Mouse (Mus musculus) retina, embryonic 14.5 days (tissue): ENCODE results near the gene Rgs6.

Experiments used
- DNase-seq: peaks from one replicate; pipeline ENCODE4 v3.0.0-alpha.2; 2015; ENCODE audit warnings: low spot score

The Rgs6 gene

DNA sequence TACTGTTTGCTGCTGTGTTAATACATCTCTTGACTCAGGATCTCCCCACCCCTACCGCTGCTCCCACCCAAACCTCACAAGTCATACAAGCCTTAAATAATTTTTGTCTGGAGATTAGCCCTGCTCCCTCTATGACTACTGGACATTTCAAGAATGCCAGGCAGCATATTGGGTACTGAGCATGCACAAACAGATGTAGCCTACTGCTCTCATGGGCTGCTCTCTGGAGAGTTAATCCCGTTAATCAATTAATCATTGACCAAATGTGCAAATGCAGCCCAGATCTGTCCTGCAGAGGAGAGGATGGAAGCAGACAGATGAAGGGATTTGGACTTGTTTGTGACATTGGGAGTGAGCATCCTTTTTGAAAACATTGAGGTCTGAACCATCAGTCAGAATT is at the start of gene Rgs6:
TSS of gene Rgs6 (plus strand) at position 276 of the 400 bp plus-strand sequence.
- peak; percentile 44 for DNase-seq

DNA sequence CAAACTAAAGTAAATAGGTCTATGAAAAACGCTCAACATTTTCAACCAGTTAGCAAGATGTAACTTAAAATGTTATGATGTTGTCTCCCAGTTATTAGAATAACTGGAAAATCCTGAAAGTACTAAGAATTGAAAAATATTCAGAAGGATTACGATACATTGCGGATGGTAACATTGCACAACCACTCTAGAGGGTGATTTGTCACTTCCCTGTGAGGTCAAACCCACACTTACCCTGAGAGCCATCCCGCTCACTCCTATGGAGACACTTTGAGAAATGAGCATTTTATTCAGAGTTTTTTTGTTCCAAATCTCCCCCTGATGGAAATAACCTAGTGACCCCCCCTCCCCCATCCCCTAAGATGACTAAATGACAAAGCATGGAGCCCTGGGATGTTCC is 41.0 kb upstream of the Rgs6 start:
- no peak for DNase-seq

DNA sequence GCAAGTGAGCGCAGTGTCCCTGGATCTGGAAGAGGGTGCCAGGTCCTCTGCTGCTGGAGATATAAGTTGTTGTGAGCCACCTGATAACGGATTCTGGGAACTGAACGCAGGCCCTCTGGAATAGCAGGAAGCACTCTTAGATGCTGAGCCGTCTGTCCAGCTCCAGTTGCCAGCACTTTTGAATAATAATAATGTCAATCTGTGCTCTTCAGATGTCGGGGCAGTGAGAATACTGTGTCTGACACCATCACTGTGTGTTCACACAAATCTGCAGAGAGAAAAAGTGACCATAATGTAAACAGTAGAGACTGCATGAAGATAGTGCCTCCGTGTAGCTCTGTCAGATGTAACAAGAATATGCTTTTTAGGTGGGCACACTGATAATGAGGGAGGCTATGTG is 38.9 kb upstream of the Rgs6 start:
- no peak for DNase-seq

DNA sequence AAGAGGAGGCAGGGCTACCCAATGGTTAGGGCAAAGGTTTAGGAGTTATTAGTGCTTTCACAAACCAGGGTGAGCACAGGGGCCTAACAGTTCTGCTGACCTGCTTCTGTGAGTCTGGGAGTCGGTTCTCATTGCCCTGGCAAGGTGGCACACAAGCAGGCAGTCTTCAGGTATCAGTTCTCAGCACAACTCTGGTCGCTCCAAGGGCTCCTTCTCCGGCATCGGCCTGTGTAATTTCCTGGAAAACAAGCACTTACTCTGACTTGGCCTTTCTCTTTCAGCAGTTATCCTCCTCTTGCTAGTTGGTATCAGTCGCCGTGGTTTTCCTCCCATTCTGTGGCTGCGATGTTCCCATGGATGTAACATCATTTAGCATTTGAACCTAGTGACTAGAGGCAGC is 38.0 kb upstream of the Rgs6 start:
- no peak for DNase-seq

DNA sequence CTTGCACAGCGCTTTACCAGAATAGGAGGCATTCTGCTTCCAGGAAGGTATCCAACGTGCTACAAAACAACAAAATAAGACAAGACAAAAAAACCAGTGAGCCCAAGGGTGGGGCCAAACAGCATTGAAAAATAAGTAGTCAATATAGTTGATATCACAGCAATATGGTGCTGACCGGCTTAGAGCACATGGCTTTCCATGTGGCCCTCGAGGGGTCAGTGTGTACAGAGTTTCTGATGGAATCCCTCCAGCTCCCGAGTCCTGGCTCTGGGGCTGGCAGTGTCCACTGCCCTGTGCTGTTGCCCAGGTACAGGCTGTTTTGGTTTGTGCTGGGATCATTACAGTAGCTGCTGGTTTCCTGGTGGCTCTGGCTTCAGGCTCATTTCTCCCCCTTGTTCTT is 35.7 kb upstream of the Rgs6 start:
- DNase-seq = no peak

DNA sequence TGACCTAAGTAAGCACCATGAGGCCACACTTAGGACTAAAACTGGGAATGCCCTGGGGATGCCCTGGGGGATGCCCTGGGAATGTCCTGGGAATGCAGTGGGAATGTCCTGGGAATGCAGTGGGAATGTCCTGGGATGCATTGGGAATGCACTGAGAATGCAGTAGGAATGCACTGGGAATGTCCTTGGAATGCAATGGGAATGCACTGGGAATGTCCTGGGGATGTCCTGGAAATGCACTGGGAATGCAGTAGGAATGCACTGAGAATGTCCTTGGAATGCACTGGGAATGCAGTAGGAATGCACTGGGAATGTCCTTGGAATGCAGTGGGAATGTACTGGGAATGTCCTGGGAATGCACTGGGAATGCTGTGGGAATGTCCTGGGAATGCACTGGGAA is 25.2 kb upstream of the Rgs6 start:
- DNase-seq = no peak

DNA sequence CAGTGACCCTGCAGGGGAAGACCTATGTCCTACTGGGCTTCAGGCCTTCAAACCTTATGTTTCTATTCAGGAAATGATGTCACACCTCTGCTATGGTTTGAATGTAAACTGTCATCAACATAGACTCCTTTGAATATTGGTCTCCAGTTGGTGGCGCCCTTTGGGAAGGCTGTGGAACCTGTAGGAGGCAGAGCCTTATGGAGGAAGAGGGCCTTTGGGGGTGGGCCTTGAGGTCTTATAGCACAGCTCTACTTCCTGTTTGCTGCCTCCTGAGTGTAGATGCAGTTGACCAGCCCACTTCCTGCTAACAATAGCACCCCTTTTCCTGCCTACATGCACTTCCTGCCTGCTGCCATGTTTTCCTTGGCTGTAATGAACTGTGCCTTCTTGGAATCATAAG is 19.7 kb upstream of the Rgs6 start:
- no peak for DNase-seq

DNA sequence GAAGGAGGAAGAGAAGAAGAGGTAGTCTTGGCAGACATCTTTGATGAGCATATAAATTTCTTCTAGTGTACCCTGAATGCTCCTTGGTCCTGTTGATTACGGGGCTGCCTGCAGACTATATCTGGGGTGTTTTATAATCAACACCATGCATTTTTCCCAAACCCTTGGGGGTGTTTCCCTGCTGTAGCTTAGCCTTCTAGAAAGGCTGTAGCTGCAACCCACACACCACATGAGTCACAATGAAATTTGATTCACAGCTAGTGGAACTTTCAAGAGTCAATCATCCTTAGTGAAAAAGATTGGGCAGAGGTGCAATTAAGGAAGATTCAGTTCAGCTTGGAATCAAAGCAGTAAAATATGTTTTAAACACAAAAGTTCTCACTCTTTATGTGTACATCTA is 15.4 kb upstream of the Rgs6 start:
- DNase-seq = no peak

DNA sequence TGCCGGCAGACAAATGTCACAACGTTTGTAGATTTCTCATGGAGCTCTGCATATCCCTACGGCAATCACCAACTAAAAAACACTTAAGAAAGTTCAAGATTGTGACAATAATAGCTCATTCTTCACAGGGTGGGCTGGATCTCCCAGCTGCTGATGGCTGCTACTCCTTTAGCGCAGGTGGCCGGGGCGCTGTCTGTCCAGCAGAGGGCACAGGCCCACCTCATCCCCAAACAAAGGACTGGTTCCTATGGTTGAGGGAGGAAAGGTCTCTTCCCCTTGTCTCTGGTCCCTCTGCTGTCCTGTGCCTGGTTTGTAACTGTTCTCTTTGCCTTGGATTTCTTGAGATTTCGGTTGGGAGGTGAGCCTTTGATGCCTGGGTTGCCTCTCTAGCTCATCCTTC is 1.5 kb upstream of the Rgs6 start:
- DNase-seq = peak; percentile 68

DNA sequence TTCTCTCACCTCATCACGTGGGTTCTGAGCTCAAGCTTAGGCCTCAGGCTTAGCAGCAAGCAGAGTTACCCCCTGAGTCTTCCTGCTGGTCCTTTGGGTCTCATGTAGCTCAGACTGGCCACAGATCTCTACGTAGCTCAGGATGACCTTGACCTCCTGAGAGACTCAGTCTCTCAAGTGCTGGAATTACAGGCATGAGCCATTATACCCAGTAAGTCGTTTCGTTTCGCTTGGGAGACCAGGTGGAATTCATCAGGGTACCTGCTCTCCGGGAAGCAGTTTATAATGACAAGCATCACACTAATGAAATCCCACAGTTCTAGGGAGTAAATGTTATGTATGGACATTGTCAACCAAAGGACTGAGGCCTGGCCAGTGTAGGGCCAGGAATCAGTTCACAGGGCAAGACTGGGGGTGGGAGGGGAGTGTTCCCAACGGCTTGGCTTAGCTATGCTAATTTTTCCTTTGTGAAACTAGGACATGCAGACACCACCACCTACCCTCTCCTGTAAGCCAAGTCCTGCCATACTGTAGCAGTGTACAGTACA is 670 bp upstream of the Rgs6 start:
- DNase-seq = peak; percentile 12

DNA sequence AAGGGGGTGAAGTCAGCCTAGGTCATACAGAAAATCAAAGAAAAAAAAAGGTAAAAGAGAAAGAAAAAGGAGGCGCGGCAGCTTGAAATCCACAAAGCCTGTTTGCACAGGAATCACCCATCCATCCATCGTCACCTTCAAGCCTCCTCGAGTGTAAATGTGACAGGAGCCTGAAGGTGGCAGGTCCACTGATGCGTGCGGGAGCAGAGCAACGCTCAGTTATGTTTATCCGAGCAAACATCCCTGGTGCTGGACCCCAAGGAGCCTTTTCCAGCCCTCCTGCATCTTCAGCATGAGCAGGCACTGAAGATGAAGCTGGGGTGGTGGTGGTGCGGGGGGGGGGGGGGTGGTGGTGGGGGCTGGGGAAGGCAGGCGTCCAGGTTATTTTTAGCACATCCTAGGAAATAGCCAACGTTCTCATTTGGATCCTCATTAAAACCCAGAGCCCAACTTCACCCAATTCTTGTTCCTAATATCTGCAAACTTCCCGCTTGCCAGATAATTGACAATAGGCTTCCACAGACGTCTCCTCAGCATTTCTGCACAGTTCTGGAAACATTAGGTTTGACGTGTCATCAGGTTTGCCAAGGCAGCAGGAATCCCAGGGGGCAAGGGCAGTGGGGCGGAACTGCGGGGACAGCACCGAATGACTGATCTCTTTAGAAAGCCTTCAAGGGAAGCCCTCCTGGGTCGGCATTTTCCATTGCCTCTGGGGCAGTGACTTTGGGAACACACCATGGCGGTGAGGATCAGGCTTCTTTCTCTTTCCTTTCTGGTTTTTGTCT is 946 bp downstream of the Rgs6 start:
- DNase-seq = peak; percentile 62

DNA sequence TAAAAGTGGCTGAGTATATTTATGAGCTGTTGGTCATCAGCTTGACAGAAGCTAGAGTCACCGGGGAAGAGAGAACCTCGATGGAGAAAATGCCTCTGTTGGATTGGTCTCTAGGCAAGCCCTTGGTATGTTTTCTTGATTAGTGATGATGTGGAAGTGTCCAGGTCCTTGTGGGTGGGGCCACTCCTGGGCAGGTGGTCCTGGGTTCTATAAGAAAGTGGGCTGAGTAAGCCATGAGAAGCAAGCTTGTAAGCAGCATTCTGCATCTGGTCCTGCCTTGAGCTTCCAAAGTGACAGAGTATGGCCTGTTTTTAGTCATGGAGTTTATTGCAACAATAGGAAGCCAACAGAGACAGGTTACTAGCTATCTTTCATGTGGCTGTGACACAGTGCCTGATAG is 10.9 kb downstream of the Rgs6 start:
- DNase-seq = no peak

DNA sequence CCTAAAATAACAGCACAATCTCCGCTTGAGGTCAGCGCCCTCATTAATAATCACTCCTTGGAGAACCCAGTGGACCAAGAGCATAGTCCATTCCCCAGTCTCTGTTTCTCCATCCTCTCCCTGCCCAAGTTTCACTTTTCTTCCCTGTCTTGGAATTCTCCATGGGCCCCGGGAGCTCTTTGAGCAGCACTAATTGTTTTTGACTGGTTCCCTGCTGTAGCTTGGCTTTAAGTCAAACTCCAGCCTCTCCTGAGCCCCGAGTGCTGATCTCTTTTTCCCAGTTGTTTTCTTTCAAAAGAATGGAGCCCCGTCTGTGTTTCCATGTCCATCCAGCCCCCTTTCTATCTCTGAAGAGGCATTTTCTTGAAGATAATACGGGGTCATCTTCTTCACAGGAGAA is 12.3 kb downstream of the Rgs6 start:
- peak; percentile 59 for DNase-seq

DNA sequence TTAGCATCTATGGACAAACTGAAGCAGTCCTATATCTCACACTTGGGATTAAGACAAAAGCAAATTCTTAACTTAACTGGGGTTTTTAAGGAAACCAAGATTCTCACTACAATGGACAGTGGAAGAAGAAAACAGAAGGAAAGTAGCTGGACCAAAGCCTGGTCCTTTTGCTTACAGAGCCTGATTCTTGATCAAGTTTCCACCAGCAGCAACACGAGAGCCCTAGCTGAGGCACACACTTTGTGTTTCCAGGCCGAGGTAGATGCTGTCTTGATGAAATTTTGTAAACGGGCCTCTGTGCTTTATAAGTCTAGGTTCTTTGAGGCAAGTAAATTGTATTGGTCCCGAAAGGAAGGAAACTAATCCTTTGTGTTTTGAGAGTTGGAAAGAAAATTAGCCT is 14.7 kb downstream of the Rgs6 start:
- DNase-seq = no peak

DNA sequence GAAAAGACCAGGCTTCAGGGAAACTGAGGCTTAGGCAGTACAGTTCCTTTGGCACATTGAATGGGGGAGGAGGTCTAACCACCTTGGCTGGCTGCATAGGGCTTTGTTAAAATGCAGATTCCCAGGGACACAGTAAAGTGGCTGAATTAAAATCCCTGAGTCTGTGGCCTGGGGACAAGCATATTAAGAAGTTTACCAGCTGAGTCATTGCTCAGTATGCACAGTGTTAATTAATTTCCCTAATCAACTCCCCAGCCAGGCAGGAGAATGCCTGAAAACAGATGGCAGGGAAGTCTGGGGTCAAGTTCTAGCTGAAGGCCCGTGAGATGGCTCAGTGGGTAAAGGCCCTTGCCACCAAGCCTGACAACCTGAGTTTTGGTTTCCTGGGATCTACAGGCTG is 15.2 kb downstream of the Rgs6 start:
- peak; percentile 11 for DNase-seq

DNA sequence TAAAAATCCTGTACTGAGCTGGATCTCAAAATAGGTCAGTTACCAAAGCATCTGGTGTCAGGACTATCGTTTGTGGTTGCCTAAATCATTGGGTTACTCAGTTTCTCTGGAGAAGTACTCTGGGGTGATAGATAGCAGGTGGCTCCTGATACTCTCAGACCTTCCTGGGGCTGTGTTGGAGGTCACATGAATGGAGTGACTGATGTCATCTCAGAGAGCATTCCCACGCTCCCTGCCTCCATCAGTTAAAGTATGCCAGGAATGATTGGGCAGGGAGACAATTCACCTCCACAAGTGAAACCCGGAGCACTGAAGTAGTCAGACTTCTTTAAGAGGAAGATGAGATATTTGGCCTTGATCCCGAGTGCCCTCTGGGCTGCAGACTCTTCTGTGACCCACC is 15.9 kb downstream of the Rgs6 start:
- DNase-seq = no peak

DNA sequence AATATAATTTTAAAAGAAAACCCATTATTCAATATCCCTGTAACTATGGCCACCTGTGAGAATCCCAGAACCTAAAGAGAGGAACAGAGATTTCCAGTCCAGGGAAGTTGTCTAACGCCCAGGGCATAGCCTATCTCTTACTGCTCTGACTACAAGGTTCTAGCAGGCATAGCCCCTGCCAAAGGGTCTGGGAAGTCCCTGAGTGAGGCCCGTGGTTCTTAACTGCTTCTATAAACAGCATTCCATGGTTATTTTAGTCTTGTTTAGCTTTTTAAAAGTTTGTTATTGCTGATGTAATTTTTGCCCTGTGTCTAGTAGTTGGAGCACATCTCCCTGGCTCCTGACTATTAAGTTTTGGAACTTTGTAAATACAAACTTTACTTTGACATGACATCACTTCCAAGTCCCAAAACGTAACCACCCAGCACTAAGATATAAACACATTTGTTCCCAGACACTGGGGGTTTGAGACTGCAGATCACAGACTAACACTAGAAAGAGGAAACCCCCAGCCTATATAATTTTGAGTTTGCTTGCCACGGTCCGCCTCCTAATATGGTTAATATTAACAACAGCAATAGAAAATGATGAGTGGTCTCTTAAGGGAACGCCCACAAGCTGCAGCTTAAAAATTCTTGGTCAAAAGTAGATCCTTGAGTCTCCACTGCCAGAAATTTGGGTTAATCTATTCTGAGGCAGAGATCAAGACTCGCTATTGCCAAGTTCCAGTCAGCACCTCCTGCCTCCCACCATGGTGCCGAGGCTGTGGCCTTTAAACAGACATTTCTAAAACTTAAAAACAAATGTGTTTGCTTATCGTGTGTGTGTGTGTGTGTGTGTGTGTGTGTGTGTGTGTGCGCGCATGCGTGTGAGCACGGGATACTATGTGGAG is 24.9 kb downstream of the Rgs6 start:
- DNase-seq = no peak

DNA sequence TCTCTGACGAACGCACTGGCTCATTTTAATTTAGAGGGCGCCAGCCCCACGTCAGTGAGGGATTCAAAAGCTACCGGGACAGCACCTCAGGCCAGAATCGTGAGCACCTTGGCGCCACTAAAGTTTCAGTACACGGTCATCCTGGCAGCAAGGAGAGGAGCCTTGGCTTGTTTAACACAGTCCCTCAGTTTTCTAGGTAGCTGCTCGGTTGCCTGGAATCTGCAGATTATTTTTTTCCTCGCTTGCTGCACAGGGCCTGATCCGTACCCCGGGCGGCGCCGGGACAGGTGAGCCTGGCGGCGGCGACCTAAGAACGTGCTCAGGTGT is 28.4 kb downstream of the Rgs6 start:
- peak; percentile 11 for DNase-seq

DNA sequence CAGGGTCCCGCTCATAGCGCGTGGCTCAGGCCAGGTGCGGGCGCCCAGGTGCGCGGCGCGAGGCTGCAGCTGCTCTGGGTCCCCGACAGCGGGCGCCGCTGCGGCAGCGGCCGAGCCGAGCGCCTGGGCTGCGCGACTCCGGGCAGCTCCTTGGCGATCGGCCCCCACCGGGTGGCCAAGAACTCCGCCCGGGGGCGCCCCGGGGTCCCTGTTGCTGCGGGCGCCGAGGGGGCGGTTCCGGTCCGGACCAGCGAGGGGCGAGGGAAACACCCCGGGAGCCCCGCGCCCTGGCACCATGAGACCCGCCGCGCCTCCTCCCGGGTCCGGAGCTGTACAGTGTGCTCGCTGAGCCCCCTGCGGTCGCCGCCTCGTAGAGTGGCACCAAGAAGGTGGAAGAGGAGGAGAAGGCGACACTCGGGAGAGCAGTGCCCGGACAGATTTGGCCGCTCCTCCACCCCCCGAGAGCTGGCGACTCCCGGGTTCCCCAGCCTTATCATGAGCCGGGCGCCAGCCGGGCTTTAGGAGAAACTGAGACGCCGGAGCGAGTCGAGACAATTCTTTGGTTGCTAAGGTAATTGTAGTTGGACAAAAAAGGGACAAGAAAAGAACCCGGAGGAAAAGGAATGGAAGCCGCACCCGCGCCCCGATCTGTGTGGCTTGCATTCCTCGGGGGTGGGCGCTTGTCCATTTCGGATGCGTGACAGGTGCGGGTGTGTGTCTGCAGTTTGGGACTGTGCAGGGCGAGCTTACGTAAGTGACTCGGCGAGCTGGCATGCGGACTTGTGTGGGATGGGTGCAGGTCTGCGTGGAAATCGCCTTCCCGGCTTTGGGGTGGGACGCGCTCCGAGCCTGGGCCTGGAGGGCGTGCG is 29.0 kb downstream of the Rgs6 start:
- DNase-seq = peak; percentile 71

DNA sequence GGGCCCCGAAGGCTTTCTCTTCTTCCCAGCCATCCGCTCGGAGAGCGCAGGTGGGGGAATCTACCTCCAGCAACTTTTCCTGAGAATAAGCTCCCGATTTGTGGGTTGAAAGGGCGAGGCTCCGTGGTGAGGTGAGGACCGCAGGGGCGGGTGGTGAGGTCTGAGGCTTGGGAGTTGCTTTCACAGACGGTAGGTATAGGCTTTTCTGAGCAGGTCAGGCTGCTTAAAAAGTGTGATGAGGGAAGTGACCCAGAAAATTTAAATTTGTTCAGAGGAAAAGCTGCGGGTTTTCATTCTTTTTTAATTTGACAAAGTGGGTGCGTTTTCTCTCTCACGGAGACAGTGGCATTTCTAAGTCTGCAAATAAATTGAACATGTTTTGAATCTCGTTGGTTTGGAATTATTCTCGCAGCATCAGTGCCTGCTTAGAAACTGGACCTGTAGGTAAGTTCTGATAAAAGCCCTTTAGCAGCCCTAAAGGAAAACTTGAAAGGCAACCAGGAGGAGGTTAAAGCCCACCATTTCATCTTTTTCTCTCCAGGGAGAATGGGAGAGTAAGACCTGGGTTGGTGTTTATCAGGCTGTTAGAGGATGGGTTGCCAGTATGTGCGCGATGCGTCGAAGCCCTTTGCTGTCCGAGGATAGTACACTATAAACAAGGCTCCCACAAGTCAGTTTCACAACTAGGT is 29.7 kb downstream of the Rgs6 start:
- no peak for DNase-seq

DNA sequence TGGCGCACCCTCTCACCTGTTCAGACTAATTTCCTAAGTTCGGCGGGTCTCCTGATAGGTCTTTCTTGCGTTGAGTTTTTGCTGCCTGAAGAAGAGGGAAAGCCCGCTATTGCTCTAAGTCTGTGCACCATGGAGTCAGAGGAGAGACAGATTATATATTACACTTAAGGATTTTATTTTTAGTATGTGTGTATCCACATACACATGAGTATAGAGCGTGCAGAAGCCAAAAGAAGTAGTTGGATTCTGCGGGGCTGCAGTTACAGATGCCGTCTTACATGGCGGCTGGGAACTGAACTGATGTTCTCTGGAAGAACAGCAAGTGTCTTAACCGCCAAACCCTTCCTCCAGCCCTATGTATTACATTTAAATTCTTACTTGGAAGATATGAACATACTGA is 52.3 kb downstream of the Rgs6 start:
- no peak for DNase-seq

DNA sequence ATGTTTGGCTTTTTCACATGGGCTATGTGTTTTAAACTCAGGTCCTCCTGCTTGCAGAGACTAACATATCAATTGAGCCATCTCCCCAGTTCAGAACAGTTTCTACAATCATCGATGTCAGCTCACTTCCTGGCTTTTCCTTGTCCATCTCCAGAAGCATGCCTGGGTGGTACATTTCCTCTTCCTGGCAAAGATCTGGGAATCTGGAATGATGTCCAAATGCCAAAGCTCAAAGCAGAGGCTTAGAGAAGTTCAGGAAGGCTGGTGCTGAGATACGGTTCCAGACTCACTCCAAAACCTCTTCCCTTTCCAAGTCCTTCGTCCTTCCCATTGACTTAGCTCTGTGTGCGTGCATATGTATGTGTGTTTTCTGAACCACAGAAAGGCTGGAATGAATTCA is 59.8 kb downstream of the Rgs6 start:
- DNase-seq = no peak
